Mouse (Mus musculus) hindbrain, postnatal 0 days (tissue): ENCODE measurements around the gene Kndc1. TPM values are rescaled to one million over a fixed set of nuclear protein-coding genes. Genes with fewer than 3 reads are reported as not detected.

Experiments
- ATAC-seq: fragments of 200-750 bp; cut with Nextera tagmentation; 2 replicates; pipeline ENCODE4 v1.8.0; 2017; ENCODE audit warnings: mild to moderate bottlenecking, moderate TSS enrichment, moderate library complexity
- DNase-seq: peaks from one replicate; pipeline ENCODE4 v3.0.0-alpha.2; 2015; ENCODE audit warnings: low spot score
- H3K27ac ChIP-seq: fragments of 300-500 bp; sonication (generic); 2 replicates; pipeline ENCODE4 v1.5.1; 2014; ENCODE audit warnings: mild to moderate bottlenecking
- H3K27me3 ChIP-seq: fragments of 300-500 bp; sonication (generic); 2 replicates; pipeline ENCODE4 v1.6.1; 2014; ENCODE audit warnings: low read length, mixed read lengths; ENCODE audit not compliant: insufficient read depth
- H3K36me3 ChIP-seq: fragments of 300-500 bp; sonication (generic); 2 replicates; pipeline ENCODE4 v1.6.1; 2014; ENCODE audit warnings: low read length, mixed read lengths; ENCODE audit not compliant: insufficient read depth
- H3K4me1 ChIP-seq: fragments of 300-500 bp; sonication (generic); 2 replicates; pipeline ENCODE4 v1.6.1; 2014; ENCODE audit warnings: antibody characterized with exemption, low read length, mixed read lengths; ENCODE audit not compliant: insufficient read depth
- H3K4me2 ChIP-seq: fragments of 300-500 bp; sonication (generic); 2 replicates; pipeline ENCODE4 v1.6.1; 2014; ENCODE audit warnings: low read depth, mild to moderate bottlenecking, low read length, moderate library complexity, mixed read lengths
- H3K4me3 ChIP-seq: fragments of 300-500 bp; sonication (generic); 2 replicates; pipeline ENCODE4 v1.5.1; 2014; ENCODE audit warnings: low read length
- H3K9ac ChIP-seq: fragments of 300-500 bp; sonication (generic); replicated peaks from 2 replicates; pipeline ENCODE4 v1.6.1; 2014; ENCODE audit warnings: mild to moderate bottlenecking, low read length, moderate library complexity, mixed read lengths
- H3K9me3 ChIP-seq: fragments of 300-500 bp; sonication (generic); 2 replicates; pipeline ENCODE4 v1.6.1; 2016; ENCODE audit warnings: low read length, mixed read lengths
- CTCF ChIP-seq: IDR thresholded peaks from 2 replicates; pipeline ENCODE4 v1.5.1; 2016; ENCODE audit warnings: antibody characterized with exemption, control low read depth, low read depth
- WGBS: fragments of 180-500 bp; shearing (Covaris S2); extraction: QIAGEN DNeasy Blood & Tissue Kit; methylation state at CpG from one replicate; pipeline ENCODE4 v1.1.7; 2014; 5-methylcytosine and 5-hydroxymethylcytosine counted together
- polyA plus RNA-seq: library from polyadenylated mRNA; unstranded; fragments of >200 nt; fragmentation: Nextera tagmentation; extraction: Ambion mirVana; gene quantifications from 2 replicates; pipeline ENCODE4 v1.2.1, GENCODE M21; 2015
- total RNA-seq: library from RNA; depleted of rRNA; stranded (reverse); fragments of >200 nt; gene quantifications from 2 replicates; pipeline ENCODE4 v1.2.3, GENCODE M21; 2014

The Kndc1 gene
- total and polyA plus RNA-seq, 2 experiments from 2014 or later: 12.8 to 53.6 TPM

DNA sequence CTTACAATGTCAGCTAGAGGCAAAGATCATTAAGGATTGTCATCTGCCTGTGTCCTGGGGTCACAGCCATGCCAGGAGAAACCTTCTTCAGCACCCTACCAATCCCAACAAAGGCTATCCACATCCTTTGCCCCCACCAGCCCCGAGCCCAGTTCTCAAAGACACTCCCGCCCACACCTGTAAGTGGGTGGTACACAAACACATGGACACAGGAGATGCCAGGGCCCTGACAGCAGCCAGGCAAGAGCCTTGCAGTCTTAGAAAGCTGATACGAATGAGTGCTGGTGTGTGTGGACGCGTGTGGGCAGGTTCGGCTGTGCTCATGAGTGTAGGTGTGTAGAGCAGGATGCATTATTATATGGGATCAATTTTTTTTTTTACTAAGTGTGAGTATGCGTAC, 6.0 kb downstream of the Kndc1 start:
- no peak for ATAC-seq
- Histone ChIP-seq H3K36me3 (no peaks in the 10 kb centered on the region), H3K27ac (no peak overlapping the region), H3K4me1 (0 out of 2 replicates have a peak, but pooled peaks cover 6% of the 10 kb centered on the region), H3K4me3 (no peak overlapping the region), H3K9me3 (no peaks in the 10 kb centered on the region), H3K4me2 (no peak overlapping the region), H3K27me3 (no peaks in the 10 kb centered on the region), H3K9ac (no peak overlapping the region)
- TF ChIP-seq CTCF: no peak
- WGBS: 95% methylated on average over 7 of the region's 7 CpGs
- DNase-seq: no peak

GRCm38 (mm10) chr7:139900896-139901295, 6.4 kb downstream of the Kndc1 start:
- WGBS: 83% methylated on average over 6 of the region's 6 CpGs
- H3K36me3 ChIP-seq: no peaks in the 10 kb centered on the region
- H3K27ac ChIP-seq: no peak overlapping the region
- H3K9ac ChIP-seq: no peak overlapping the region
- H3K4me2 ChIP-seq: no peak overlapping the region
- H3K9me3 ChIP-seq: no peaks in the 10 kb centered on the region
- ATAC-seq: no peak
- 0 out of 2 replicates have a peak, but pooled peaks cover 2% of the 10 kb centered on the region for H3K4me1 ChIP-seq
- H3K4me3 ChIP-seq: no peak overlapping the region
- TF ChIP-seq CTCF: no peak
- H3K27me3 ChIP-seq: no peaks in the 10 kb centered on the region
- DNase-seq: no peak

- H3K9ac ChIP-seq: no peak overlapping the region
- DNase-seq (no peak), ATAC-seq (no peak)
- H3K27ac ChIP-seq: no peak overlapping the region
- no peaks in the 10 kb centered on the region for H3K36me3 ChIP-seq
- H3K4me2 ChIP-seq: no peak overlapping the region
- H3K9me3 ChIP-seq: no peaks in the 10 kb centered on the region
- no peak for TF ChIP-seq CTCF
- H3K4me3 ChIP-seq: no peak overlapping the region
- H3K4me1 ChIP-seq: 0 out of 2 replicates have a peak, but pooled peaks cover 2% of the 10 kb centered on the region
- no peaks in the 10 kb centered on the region for H3K27me3 ChIP-seq
- WGBS: 6% methylated on average over 1 of the region's 1 CpGs
These were observed 7.5 kb downstream of the Kndc1 start for GRCm38 (mm10) chr7:139901981-139902380.

GRCm38 (mm10) chr7:139905261-139905660, 10.8 kb downstream of the Kndc1 start:
- DNase-seq (no peak), ATAC-seq (no peak)
- TF ChIP-seq CTCF: no peak
- Histone ChIP-seq H3K27ac (no peak overlapping the region), H3K4me1 (peaks cover 6% of the 10 kb centered on the region; the same call in 1 of the 2 replicates), H3K4me3 (no peak overlapping the region), H3K4me2 (no peak overlapping the region), H3K9ac (no peak overlapping the region), H3K36me3 (no peaks in the 10 kb centered on the region), H3K27me3 (no peaks in the 10 kb centered on the region), H3K9me3 (no peaks in the 10 kb centered on the region)
- 17% methylated on average over 6 of the region's 6 CpGs for WGBS

GRCm38 (mm10) chr7:139905661-139906060, 11.2 kb downstream of the Kndc1 start:
- Histone ChIP-seq H3K9me3 (no peaks in the 10 kb centered on the region), H3K4me3 (no peak overlapping the region), H3K9ac (no peak overlapping the region), H3K27me3 (no peaks in the 10 kb centered on the region), H3K4me2 (no peak overlapping the region), H3K4me1 (peaks cover 6% of the 10 kb centered on the region; the same call in 1 of the 2 replicates), H3K27ac (no peak overlapping the region), H3K36me3 (no peaks in the 10 kb centered on the region)
- ATAC-seq: 0 out of 2 replicates have a peak, but pooled peaks have one; percentile 41
- WGBS: 4% methylated on average over 6 of the region's 6 CpGs
- peak; percentile 63 for TF ChIP-seq CTCF
- peak; percentile 63 for DNase-seq

DNA sequence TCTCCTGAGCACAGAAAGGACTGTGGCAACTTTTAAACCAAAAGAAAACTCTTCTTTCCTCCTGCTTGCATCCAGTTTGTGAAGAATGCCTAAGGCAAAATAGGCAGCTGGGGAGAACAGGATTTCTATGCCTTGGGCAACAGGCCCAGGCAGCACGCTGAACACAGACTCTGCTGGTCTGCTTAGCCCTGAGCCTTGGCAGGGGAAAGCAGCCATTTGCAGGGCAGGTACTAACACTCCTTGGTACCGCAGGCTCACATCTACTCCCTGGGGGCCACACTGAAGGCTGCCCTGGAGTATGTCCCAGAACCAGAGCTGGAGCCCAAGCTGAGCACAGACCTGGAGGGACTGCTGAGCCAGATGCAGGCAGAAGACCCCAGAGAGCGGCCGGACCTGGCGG, 13.7 kb downstream of the Kndc1 start:
- peak; percentile 47; the same call in 1 of the 2 replicates for ATAC-seq

GRCm38 (mm10) chr7:139909469-139909868, 15.0 kb downstream of the Kndc1 start:
- 23% methylated on average over 6 of the region's 6 CpGs for WGBS
- no peak overlapping the region for H3K4me3 ChIP-seq
- H3K9me3 ChIP-seq: no peaks in the 10 kb centered on the region
- peaks cover 7% of the 10 kb centered on the region; the same call in 1 of the 2 replicates for H3K27me3 ChIP-seq
- H3K4me1 ChIP-seq: peaks cover 10% of the 10 kb centered on the region; the same call in 1 of the 2 replicates
- no peak overlapping the region for H3K9ac ChIP-seq
- H3K36me3 ChIP-seq: no peaks in the 10 kb centered on the region
- H3K27ac ChIP-seq: no peak overlapping the region
- TF ChIP-seq CTCF: 0 out of 2 replicates have a peak, but pooled peaks have one; percentile 10
- DNase-seq (peak; percentile 38), ATAC-seq (peak; percentile 27; the same call in 1 of the 2 replicates)
- no peak overlapping the region for H3K4me2 ChIP-seq

More for the DNA sequence above, 13.7 kb downstream of the Kndc1 start:
- peak overlapping the region; percentile 23; the same call in 1 of the 2 replicates for H3K27ac ChIP-seq
- peaks cover 6% of the 10 kb centered on the region; the same call in 1 of the 2 replicates for H3K4me1 ChIP-seq
- H3K9ac ChIP-seq: no peak overlapping the region
- no peak overlapping the region for H3K4me2 ChIP-seq
- H3K27me3 ChIP-seq: peaks cover 5% of the 10 kb centered on the region; the same call in 1 of the 2 replicates
- H3K9me3 ChIP-seq: no peaks in the 10 kb centered on the region
- no peak for TF ChIP-seq CTCF
- peak; percentile 50 for DNase-seq
- no peaks in the 10 kb centered on the region for H3K36me3 ChIP-seq
- H3K4me3 ChIP-seq: no peak overlapping the region
- whole genome bisulfite sequencing: 40% methylated on average over 5 of the region's 5 CpGs
